Mouse (Mus musculus): ENCODE results near the gene Sox4.

DNA sequence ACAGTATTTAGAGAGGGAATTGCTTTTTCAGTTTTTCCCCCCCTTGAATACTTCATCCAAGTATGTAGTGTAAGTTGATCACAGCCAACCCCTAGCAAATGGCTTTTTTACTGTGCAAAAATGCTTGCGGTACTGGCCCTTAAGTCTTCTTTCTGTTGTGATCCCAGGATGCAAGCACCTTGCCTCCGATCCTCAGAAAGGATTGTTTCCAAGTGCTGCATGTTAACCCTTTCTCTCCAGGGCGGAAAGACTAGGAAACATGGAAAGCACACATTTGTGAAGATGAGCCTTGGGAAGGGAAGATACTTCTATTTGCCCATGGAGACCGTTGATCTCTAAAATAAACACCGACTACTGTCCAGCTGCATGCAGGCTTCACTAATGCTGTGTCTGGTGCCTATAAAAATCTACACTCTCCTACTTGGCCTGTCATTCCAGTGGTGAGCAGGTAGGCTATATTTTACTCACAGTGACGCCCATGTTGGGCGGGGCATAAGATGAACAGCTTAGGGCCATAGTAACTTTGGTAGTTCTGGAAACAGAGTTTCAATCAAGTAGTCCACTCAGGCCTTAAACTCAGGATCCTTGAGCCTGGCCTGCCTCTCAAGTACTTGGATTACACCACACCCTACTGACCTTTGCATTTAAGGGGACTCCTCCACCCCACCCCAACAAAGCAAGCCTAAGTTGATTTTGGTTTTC is 5.6 kb downstream of the Sox4 start:
- no peak for TF ChIP-seq CTCF (IDR thresholded peaks at IDR 0.05; ENCODE audit: low read depth)
- no peak for TF ChIP-seq EP300 (IDR thresholded peaks at IDR 0.05; ENCODE audit: low read depth)

Measured in liver, postnatal 0 days (tissue).